Mouse (Mus musculus) forebrain, embryonic 14.5 days (tissue): ENCODE measurements around the gene Ccdc13. TPM values are rescaled to one million over a fixed set of nuclear protein-coding genes. Genes with fewer than 3 reads are reported as not detected.

Experiments used
- ATAC-seq: fragments of 200-750 bp; cut with Nextera tagmentation; 2 replicates; pipeline ENCODE4 v1.8.0; 2017; ENCODE audit warnings: mild to moderate bottlenecking, moderate library complexity
- DNase-seq: peaks from one replicate; pipeline ENCODE4 v3.0.0-alpha.2; 2015; ENCODE audit warnings: low spot score
- H3K27ac ChIP-seq: fragments of 300-500 bp; sonication (generic); 2 replicates; pipeline ENCODE4 v1.5.1; 2014; ENCODE audit warnings: low read depth, mild to moderate bottlenecking, control low read depth, low read length, moderate library complexity
- H3K27me3 ChIP-seq: fragments of 300-500 bp; sonication (generic); replicated peaks from 2 replicates; pipeline ENCODE4 v1.6.1; 2014; ENCODE audit warnings: low read length, control low read depth, mixed read lengths; ENCODE audit not compliant: control insufficient read depth, insufficient read depth
- H3K36me3 ChIP-seq: fragments of 300-500 bp; sonication (generic); 2 replicates; pipeline ENCODE4 v1.6.1; 2014; ENCODE audit warnings: low read length, control low read depth; ENCODE audit not compliant: control insufficient read depth, insufficient read depth
- H3K4me1 ChIP-seq: fragments of 300-500 bp; sonication (generic); 2 replicates; pipeline ENCODE4 v1.6.1; 2014; ENCODE audit warnings: antibody characterized with exemption, low read length, control low read depth; ENCODE audit not compliant: control insufficient read depth, insufficient read depth
- H3K4me2 ChIP-seq: fragments of 300-500 bp; sonication (generic); 2 replicates; pipeline ENCODE4 v1.6.1; 2014; ENCODE audit warnings: mild to moderate bottlenecking, control low read depth, low read length
- H3K4me3 ChIP-seq: fragments of 300-500 bp; sonication (generic); 2 replicates; pipeline ENCODE4 v1.5.1; 2014; ENCODE audit warnings: low read depth, low read length, control low read depth
- H3K9ac ChIP-seq: fragments of 300-500 bp; sonication (generic); 2 replicates; pipeline ENCODE4 v1.6.1; 2014; ENCODE audit warnings: mild to moderate bottlenecking, low read length, control low read depth, moderate library complexity
- H3K9me3 ChIP-seq: fragments of 300-500 bp; sonication (generic); replicated peaks from 2 replicates; pipeline ENCODE4 v1.6.1; 2016; ENCODE audit warnings: low read length, control low read depth, mixed read lengths; ENCODE audit not compliant: control insufficient read depth
- WGBS: fragments of 180-500 bp; shearing (Covaris S2); extraction: QIAGEN DNeasy Blood & Tissue Kit; methylation state at CpG from one replicate; pipeline ENCODE4 v1.1.7; 2014; 5-methylcytosine and 5-hydroxymethylcytosine counted together
- polyA plus RNA-seq: library from polyadenylated mRNA; unstranded; fragments of >200 nt; fragmentation: Nextera tagmentation; extraction: Ambion mirVana; gene quantifications from 2 replicates; pipeline ENCODE4 v1.2.1, GENCODE M21; 2014

Ccdc13 gene
- polyA plus RNA-seq, 1 experiment from 2014 or later = 3.0 TPM

- ATAC-seq (peak; percentile 74; the same call in 1 of the 2 replicates), DNase-seq (peak; percentile 86)
- Histone ChIP-seq H3K27me3 (no peaks in the 10 kb centered on the region), H3K36me3 (no peaks in the 10 kb centered on the region), H3K9me3 (no peaks in the 10 kb centered on the region), H3K9ac (no peak overlapping the region), H3K4me3 (no peak overlapping the region), H3K4me2 (no peak overlapping the region), H3K27ac (no peak overlapping the region), H3K4me1 (no peaks in the 10 kb centered on the region)
- WGBS = 26% methylated on average over 6 of the region's 6 CpGs
Measured at GRCm38 (mm10) chr9:121830956-121831293, 8.3 kb downstream of the Ccdc13 start.

DNA sequence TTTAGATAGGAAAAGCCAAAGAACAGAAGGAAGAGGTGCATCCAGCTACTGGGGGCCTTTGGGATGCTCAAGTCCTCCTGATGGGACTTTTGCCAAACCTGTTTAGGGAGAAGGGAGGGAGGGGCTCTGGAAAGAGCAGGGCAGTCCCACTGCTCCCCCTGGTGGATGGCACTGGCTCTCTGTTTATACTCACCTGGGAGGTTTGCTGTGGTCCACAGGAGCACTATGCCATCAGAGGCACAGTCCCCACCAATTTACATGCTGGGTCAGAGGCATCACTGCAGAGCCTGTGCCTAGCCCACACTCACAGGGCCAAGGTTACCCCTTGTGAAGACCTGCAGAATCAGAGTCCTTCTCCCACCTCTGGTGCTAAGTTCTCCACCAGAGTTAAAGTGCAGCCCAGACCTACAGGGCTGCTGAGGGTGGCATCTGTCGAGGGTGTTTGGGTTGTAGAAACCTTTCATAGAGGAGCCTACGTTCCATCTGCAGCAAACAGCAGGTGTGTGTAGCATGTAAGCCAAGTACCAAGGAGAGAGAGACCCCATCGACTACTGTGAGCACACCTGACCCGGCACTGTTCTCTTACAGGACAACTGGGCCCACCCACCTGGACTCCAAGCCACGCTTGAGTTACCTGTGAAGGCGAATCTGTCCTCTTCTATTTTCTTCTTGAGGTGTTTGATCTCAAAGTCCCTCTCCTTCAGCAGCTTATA lies 8.9 kb downstream of the Ccdc13 start:
- Histone ChIP-seq H3K4me1 (no peaks in the 10 kb centered on the region), H3K27me3 (no peaks in the 10 kb centered on the region), H3K36me3 (no peaks in the 10 kb centered on the region), H3K4me2 (no peak overlapping the region), H3K4me3 (no peak overlapping the region), H3K9me3 (no peaks in the 10 kb centered on the region), H3K27ac (no peak overlapping the region), H3K9ac (no peak overlapping the region)
- DNase-seq (peak; percentile 48), ATAC-seq (0 out of 2 replicates have a peak, but pooled peaks have one; percentile 25)
- 82% methylated on average over 6 of the region's 6 CpGs for WGBS

- H3K4me3 ChIP-seq = no peak overlapping the region
- DNase-seq (no peak), ATAC-seq (no peak)
- H3K4me1 ChIP-seq = no peaks in the 10 kb centered on the region
- no peak overlapping the region for H3K27ac ChIP-seq
- no peak overlapping the region for H3K4me2 ChIP-seq
- no peaks in the 10 kb centered on the region for H3K36me3 ChIP-seq
- 74% methylated on average over 7 of the region's 7 CpGs for WGBS
- no peaks in the 10 kb centered on the region for H3K27me3 ChIP-seq
- no peak overlapping the region for H3K9ac ChIP-seq
- no peaks in the 10 kb centered on the region for H3K9me3 ChIP-seq
Measured at GRCm38 (mm10) chr9:121829270-121829992, 9.8 kb downstream of the Ccdc13 start.

DNA sequence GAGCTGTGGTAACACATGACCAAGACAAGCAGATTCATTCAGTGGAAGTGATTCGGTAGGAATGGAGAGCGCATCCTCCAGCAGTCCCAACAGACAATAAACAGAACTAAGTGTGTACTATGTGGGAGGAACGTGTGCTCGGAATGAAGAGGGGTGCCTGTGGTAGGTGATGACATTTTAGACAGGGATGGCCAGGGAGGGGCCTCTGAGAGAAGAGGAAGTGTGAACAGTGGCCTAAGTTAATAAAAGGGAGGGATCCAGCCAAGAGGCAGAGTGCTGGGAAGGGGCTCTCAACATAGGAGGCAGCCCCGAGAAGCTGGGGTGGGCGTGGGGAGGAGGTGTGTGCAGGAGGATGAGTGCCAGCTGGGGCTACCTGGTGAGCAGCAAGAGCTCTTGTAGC lies 10.9 kb downstream of the Ccdc13 start:
- ATAC-seq (no peak), DNase-seq (no peak)

GRCm38 (mm10) chr9:121826356-121826755 lies 12.9 kb downstream of the Ccdc13 start:
- DNase-seq (no peak), ATAC-seq (no peak)
- H3K4me1 ChIP-seq = peaks cover 10% of the 10 kb centered on the region; the same call in 1 of the 2 replicates
- H3K36me3 ChIP-seq = no peaks in the 10 kb centered on the region
- no peaks in the 10 kb centered on the region for H3K9me3 ChIP-seq
- no peak overlapping the region for H3K4me2 ChIP-seq
- no peak overlapping the region for H3K4me3 ChIP-seq
- 89% methylated on average over 3 of the region's 3 CpGs for WGBS
- H3K9ac ChIP-seq = no peak overlapping the region
- H3K27me3 ChIP-seq = no peaks in the 10 kb centered on the region
- H3K27ac ChIP-seq = no peak overlapping the region

More for the DNA sequence above, 10.9 kb downstream of the Ccdc13 start:
- H3K4me2 ChIP-seq = no peak overlapping the region
- no peaks in the 10 kb centered on the region for H3K27me3 ChIP-seq
- H3K9me3 ChIP-seq = no peaks in the 10 kb centered on the region
- H3K4me3 ChIP-seq = no peak overlapping the region
- 82% methylated on average over 6 of the region's 6 CpGs for whole genome bisulfite sequencing
- H3K4me1 ChIP-seq = peaks cover 4% of the 10 kb centered on the region; the same call in 1 of the 2 replicates
- H3K36me3 ChIP-seq = no peaks in the 10 kb centered on the region
- H3K27ac ChIP-seq = no peak overlapping the region
- no peak overlapping the region for H3K9ac ChIP-seq

DNA sequence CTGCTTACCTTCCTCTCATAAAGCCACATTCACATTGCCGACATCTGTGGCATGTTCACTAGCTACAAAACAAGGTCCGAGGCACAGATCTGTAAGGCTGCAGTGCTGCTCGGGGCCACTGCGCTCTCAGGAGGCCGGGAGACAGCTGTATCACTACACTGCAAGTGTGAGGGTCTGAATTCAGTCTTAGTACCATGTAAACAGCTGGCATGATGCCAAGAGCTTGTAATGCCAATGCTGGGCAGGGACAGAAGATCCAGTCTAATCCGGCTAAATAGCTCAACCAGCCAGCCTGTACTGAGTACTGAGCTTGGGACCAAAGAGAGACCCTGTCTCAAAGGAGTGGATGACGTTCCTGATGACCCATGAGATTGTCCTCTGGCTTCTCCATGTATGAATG lies 15.3 kb downstream of the Ccdc13 start:
- Histone ChIP-seq H3K9ac (no peak overlapping the region), H3K9me3 (no peaks in the 10 kb centered on the region), H3K27ac (no peak overlapping the region), H3K36me3 (no peaks in the 10 kb centered on the region), H3K27me3 (no peaks in the 10 kb centered on the region), H3K4me1 (peaks cover 10% of the 10 kb centered on the region; the same call in 1 of the 2 replicates), H3K4me3 (no peak overlapping the region), H3K4me2 (no peak overlapping the region)
- WGBS = 43% methylated on average over 7 of the region's 7 CpGs
- ATAC-seq (peak; percentile 42), DNase-seq (peak; percentile 80)

DNA sequence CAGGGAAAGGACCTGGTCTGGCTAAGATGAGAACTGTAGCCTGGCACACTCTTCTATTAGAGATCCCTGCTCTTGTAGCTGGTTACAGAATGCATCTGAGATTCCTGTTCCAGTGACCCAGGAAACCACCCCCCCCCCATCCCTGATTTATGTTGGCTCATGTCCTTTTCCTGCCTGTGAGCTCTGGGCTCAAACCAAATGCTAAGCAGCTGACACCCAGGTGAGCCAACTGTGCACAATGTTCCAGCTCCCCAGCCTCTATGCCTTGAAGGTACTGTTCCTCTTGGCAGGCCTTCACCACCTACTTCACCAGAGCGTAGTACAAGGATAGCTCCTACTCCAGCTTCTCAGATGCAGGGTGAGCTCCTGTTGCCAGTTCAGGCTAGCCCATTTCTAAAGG lies 16.2 kb downstream of the Ccdc13 start:
- peaks cover 10% of the 10 kb centered on the region; the same call in 1 of the 2 replicates for H3K4me1 ChIP-seq
- H3K36me3 ChIP-seq = no peaks in the 10 kb centered on the region
- no peak overlapping the region for H3K9ac ChIP-seq
- WGBS = 74% methylated on average over 1 of the region's 1 CpGs
- H3K4me3 ChIP-seq = no peak overlapping the region
- H3K9me3 ChIP-seq = no peaks in the 10 kb centered on the region
- no peak overlapping the region for H3K4me2 ChIP-seq
- H3K27me3 ChIP-seq = no peaks in the 10 kb centered on the region
- ATAC-seq = peak; percentile 8; the same call in 1 of the 2 replicates
- peak; percentile 28 for DNase-seq
- H3K27ac ChIP-seq = peak overlapping the region; percentile 76

DNA sequence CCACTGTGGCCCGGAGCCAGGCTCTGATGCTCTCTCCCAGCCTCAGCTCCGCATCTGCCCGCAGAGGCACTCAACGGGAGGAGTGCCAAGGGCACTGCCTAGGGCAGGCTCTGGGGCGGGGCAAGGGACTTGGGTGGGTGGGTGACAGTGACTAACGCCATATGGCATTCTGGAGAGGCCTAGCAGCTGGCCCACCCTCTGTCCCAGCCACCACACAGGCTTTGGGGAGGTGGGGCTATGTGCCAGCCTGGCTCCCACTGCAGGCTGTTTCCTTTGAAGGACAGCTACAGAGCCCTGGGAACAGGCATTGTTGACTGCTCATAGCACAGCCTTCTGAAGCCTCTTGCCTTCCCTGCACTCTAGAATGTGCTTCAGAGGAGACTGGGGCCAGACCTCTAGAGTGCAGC lies 16.7 kb downstream of the Ccdc13 start:
- no peak overlapping the region for H3K9ac ChIP-seq
- no peak overlapping the region for H3K4me2 ChIP-seq
- no peaks in the 10 kb centered on the region for H3K9me3 ChIP-seq
- peak; percentile 83 for DNase-seq
- peaks cover 10% of the 10 kb centered on the region; the same call in 1 of the 2 replicates for H3K4me1 ChIP-seq
- H3K27ac ChIP-seq = peak overlapping the region; percentile 76
- no peaks in the 10 kb centered on the region for H3K27me3 ChIP-seq
- H3K4me3 ChIP-seq = no peak overlapping the region
- peak; percentile 92 for ATAC-seq
- 44% methylated on average over 6 of the region's 6 CpGs for WGBS
- no peaks in the 10 kb centered on the region for H3K36me3 ChIP-seq

DNA sequence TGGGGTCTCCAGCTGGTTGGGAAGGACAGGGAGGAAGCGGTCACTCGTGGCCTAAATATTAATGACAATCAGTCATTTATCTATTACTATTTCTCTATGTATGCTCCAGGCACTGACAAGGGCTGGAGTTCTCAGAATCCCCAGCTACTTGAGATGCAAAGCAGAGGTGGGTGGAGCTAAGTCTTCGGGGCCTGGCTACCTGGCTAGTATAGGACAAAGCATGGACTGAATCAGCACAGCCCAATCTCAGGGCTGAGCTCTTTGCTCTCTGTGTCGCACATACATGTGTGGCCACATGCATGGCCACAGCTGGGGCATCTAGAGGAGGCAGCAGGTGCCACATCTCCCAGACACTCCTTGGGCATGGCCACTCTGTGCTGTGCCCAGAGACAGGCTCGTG lies 18.5 kb downstream of the Ccdc13 start:
- no peak overlapping the region for H3K4me3 ChIP-seq
- H3K27me3 ChIP-seq = no peaks in the 10 kb centered on the region
- no peaks in the 10 kb centered on the region for H3K9me3 ChIP-seq
- 73% methylated on average over 5 of the region's 5 CpGs for WGBS
- H3K4me1 ChIP-seq = peaks cover 10% of the 10 kb centered on the region; the same call in 1 of the 2 replicates
- no peak for DNase-seq
- no peak overlapping the region for H3K4me2 ChIP-seq
- H3K27ac ChIP-seq = no peak overlapping the region
- no peaks in the 10 kb centered on the region for H3K36me3 ChIP-seq
- no peak for ATAC-seq
- H3K9ac ChIP-seq = no peak overlapping the region
